Mouse (Mus musculus) cerebellum, postnatal 36 days (tissue): Measurements from ENCODE around the gene Zfp36l1.

Experiments
- DNase-seq, 2 experiments: peaks; one replicate each; pipeline ENCODE4 v3.0.0; 2021 to 2022; ENCODE audit warnings: mixed read lengths in 2 of 2

The Zfp36l1 gene

GRCm38 (mm10) chr12:80130558-80131358 is 17.9 kb upstream of the Zfp36l1 start:
- DNase-seq = no peak

- no peak for DNase-seq
These were observed 16.7 kb upstream of the Zfp36l1 start for GRCm38 (mm10) chr12:80129531-80129930.

GRCm38 (mm10) chr12:80127191-80127762 is 14.5 kb upstream of the Zfp36l1 start:
- DNase-seq = no peak

- no peak for DNase-seq
These were observed 12.5 kb upstream of the Zfp36l1 start for GRCm38 (mm10) chr12:80125316-80125715.

GRCm38 (mm10) chr12:80124756-80125155 is 11.9 kb upstream of the Zfp36l1 start:
- DNase-seq = no peak

- no peak for DNase-seq
These were observed 11.4 kb upstream of the Zfp36l1 start for GRCm38 (mm10) chr12:80124211-80124610.

GRCm38 (mm10) chr12:80123227-80123803 is 10.5 kb upstream of the Zfp36l1 start:
- DNase-seq = no peak

- no peak for DNase-seq
These were observed 8.6 kb upstream of the Zfp36l1 start for GRCm38 (mm10) chr12:80121438-80121837.

- no peak for DNase-seq
These were observed 5.8 kb upstream of the Zfp36l1 start for GRCm38 (mm10) chr12:80118588-80118987.

GRCm38 (mm10) chr12:80116206-80117112 is 3.6 kb upstream of the Zfp36l1 start:
- DNase-seq = no peak

- no peak for DNase-seq
These were observed 3.0 kb upstream of the Zfp36l1 start for GRCm38 (mm10) chr12:80115863-80116194.

GRCm38 (mm10) chr12:80115142-80115862 is 2.5 kb upstream of the Zfp36l1 start:
- peak; percentile 86 to 90 for DNase-seq

GRCm38 (mm10) chr12:80114892-80115141 is 2.0 kb upstream of the Zfp36l1 start:
- DNase-seq = no peak

- peak; percentile 60 for DNase-seq
These were observed 1.4 kb upstream of the Zfp36l1 start for GRCm38 (mm10) chr12:80114031-80114891.

GRCm38 (mm10) chr12:80113586-80114021 is 791 bp upstream of the Zfp36l1 start:
- no peak for DNase-seq

- no peak for DNase-seq
These were observed 647 bp downstream of the Zfp36l1 start for GRCm38 (mm10) chr12:80112071-80112660.

- no peak for DNase-seq
These were observed 1.4 kb downstream of the Zfp36l1 start for GRCm38 (mm10) chr12:80111131-80112070.

GRCm38 (mm10) chr12:80110546-80110870 is 2.3 kb downstream of the Zfp36l1 start:
- peak in 1 of 2 experiments; percentile 10 for DNase-seq

- DNase-seq = peak; percentile 25 to 28
These were observed 2.9 kb downstream of the Zfp36l1 start for GRCm38 (mm10) chr12:80109753-80110545.
